Mouse (Mus musculus): Measurements from ENCODE around the gene Klk13. TPM values are rescaled to one million over a fixed set of nuclear protein-coding genes. Genes with fewer than 3 reads are reported as not detected.
A peak's percentile ranks its signal among the peaks of the same experiment; 100 is the strongest.

The Klk13 gene
- polyA plus RNA-seq, 1 experiment from 2014 or later, result 0.47 TPM

GRCm38 (mm10) chr7:43690118-43690517 lies 22.2 kb upstream of the Klk13 start, which contains the start of gene Klk14:
Gene Klk14, plus strand, starts transcription at chr7:43690418.
- H3K4me2 ChIP-seq, result no peak within 1 kb of the TSS

GRCm38 (mm10) chr7:43710031-43710430 lies 2.3 kb upstream of the Klk13 start:
- H3K4me1 ChIP-seq, result peaks cover 17% of the 10 kb centered on the region
- ATAC-seq (replicated peaks; ENCODE audit: low FRiP score), result no peak
- no peak overlapping the region for H3K27ac ChIP-seq
- H3K27me3 ChIP-seq, result 0 out of 2 replicates have a peak, but pooled peaks cover 4% of the 10 kb centered on the region
- H3K36me3 ChIP-seq, result no peaks in the 10 kb centered on the region
- H3K9me3 ChIP-seq (replicated peaks), result no peaks in the 10 kb centered on the region
- H3K9ac ChIP-seq, result no peak overlapping the region
- WGBS, result 85% methylated on average over 3 of the region's 3 CpGs
- H3K4me3 ChIP-seq (replicated peaks), result no peak overlapping the region
- H3K4me2 ChIP-seq, result no peak overlapping the region

More at GRCm38 (mm10) chr7:43690118-43690517, 22.2 kb upstream of the Klk13 start, which contains the start of gene Klk14:
- Histone ChIP-seq H3K9me3 (replicated peaks) (no peaks in the 10 kb centered on the region), H3K9ac (no peak within 1 kb of the TSS), H3K27ac (no peak within 1 kb of the TSS), H3K4me3 (replicated peaks) (no peak within 1 kb of the TSS), H3K27me3 (no peaks in the 10 kb centered on the region), H3K4me1 (no peaks in the 10 kb centered on the region), H3K36me3 (no peaks in the 10 kb centered on the region)
- no peak for ATAC-seq (replicated peaks; ENCODE audit: low FRiP score)

- peak overlapping the region; percentile 44 for H3K4me2 ChIP-seq
- H3K36me3 ChIP-seq, result no peaks in the 10 kb centered on the region
- H3K9ac ChIP-seq, result no peak overlapping the region
- H3K4me1 ChIP-seq, result peaks cover 17% of the 10 kb centered on the region
- H3K27me3 ChIP-seq, result 0 out of 2 replicates have a peak, but pooled peaks cover 4% of the 10 kb centered on the region
- 7% methylated on average over 9 of the region's 9 CpGs for WGBS
- 0 out of 2 replicates have a peak, but pooled peaks have one; percentile 22 for ATAC-seq (replicated peaks; ENCODE audit: low FRiP score)
- H3K9me3 ChIP-seq (replicated peaks), result no peaks in the 10 kb centered on the region
- no peak overlapping the region for H3K4me3 ChIP-seq (replicated peaks)
- H3K27ac ChIP-seq, result no peak overlapping the region
Measured at GRCm38 (mm10) chr7:43712917-43713316, 550 bp downstream of the Klk13 start.

GRCm38 (mm10) chr7:43713741-43714351 lies 1.5 kb downstream of the Klk13 start:
- Histone ChIP-seq H3K27ac (no peak overlapping the region), H3K27me3 (0 out of 2 replicates have a peak, but pooled peaks cover 4% of the 10 kb centered on the region), H3K9me3 (replicated peaks) (no peaks in the 10 kb centered on the region), H3K4me1 (peaks cover 17% of the 10 kb centered on the region), H3K4me3 (replicated peaks) (no peak overlapping the region), H3K36me3 (no peaks in the 10 kb centered on the region), H3K9ac (no peak overlapping the region), H3K4me2 (peak overlapping the region; percentile 44; the same call in 1 of the 2 replicates)
- WGBS, result 10% methylated on average over 19 of the region's 19 CpGs
- ATAC-seq (replicated peaks; ENCODE audit: low FRiP score), result peak; percentile 33; the same call in 1 of the 2 replicates

- Histone ChIP-seq H3K27me3 (no peaks in the 10 kb centered on the region), H3K36me3 (no peaks in the 10 kb centered on the region), H3K4me3 (replicated peaks) (no peak overlapping the region), H3K4me1 (no peaks in the 10 kb centered on the region), H3K4me2 (no peak overlapping the region), H3K9me3 (replicated peaks) (no peaks in the 10 kb centered on the region), H3K27ac (no peak overlapping the region), H3K9ac (no peak overlapping the region)
- 71% methylated on average over 1 of the region's 1 CpGs for WGBS
- no peak for ATAC-seq (replicated peaks; ENCODE audit: low FRiP score)
Measured at GRCm38 (mm10) chr7:43747788-43748187, 35.4 kb downstream of the Klk13 start.

GRCm38 (mm10) chr7:43752806-43753205 lies 40.4 kb downstream of the Klk13 start:
- Histone ChIP-seq H3K27me3 (no peaks in the 10 kb centered on the region), H3K27ac (no peak overlapping the region), H3K4me2 (no peak overlapping the region), H3K9me3 (replicated peaks) (no peaks in the 10 kb centered on the region), H3K36me3 (no peaks in the 10 kb centered on the region), H3K4me1 (no peaks in the 10 kb centered on the region), H3K9ac (no peak overlapping the region), H3K4me3 (replicated peaks) (no peak overlapping the region)
- no peak for ATAC-seq (replicated peaks; ENCODE audit: low FRiP score)
- 62% methylated on average over 2 of the region's 2 CpGs for WGBS

GRCm38 (mm10) chr7:43766484-43766883 lies 54.1 kb downstream of the Klk13 start:
- H3K27ac ChIP-seq, result no peak overlapping the region
- H3K27me3 ChIP-seq, result no peaks in the 10 kb centered on the region
- ATAC-seq (replicated peaks; ENCODE audit: low FRiP score), result no peak
- H3K4me2 ChIP-seq, result no peak overlapping the region
- H3K9ac ChIP-seq, result no peak overlapping the region
- no peak overlapping the region for H3K4me3 ChIP-seq (replicated peaks)
- H3K9me3 ChIP-seq (replicated peaks), result no peaks in the 10 kb centered on the region
- 54% methylated on average over 8 of the region's 8 CpGs for WGBS
- no peaks in the 10 kb centered on the region for H3K36me3 ChIP-seq
- no peaks in the 10 kb centered on the region for H3K4me1 ChIP-seq

GRCm38 (mm10) chr7:43768597-43768996 lies 56.2 kb downstream of the Klk13 start, which contains the start of gene Klk12:
Gene Klk12, plus strand, starts transcription at chr7:43768897.
- H3K27ac ChIP-seq, result no peak within 1 kb of the TSS
- no peak within 1 kb of the TSS for H3K9ac ChIP-seq
- 79% methylated on average over 4 of the region's 4 CpGs for WGBS
- H3K36me3 ChIP-seq, result no peaks in the 10 kb centered on the region
- no peak for ATAC-seq (replicated peaks; ENCODE audit: low FRiP score)
- no peaks in the 10 kb centered on the region for H3K9me3 ChIP-seq (replicated peaks)
- H3K4me2 ChIP-seq, result no peak within 1 kb of the TSS
- H3K4me3 ChIP-seq (replicated peaks), result no peak within 1 kb of the TSS
- no peaks in the 10 kb centered on the region for H3K4me1 ChIP-seq
- no peaks in the 10 kb centered on the region for H3K27me3 ChIP-seq

- Histone ChIP-seq H3K9ac (no peak overlapping the region), H3K4me2 (no peak overlapping the region), H3K4me3 (replicated peaks) (no peak overlapping the region), H3K36me3 (no peaks in the 10 kb centered on the region), H3K4me1 (no peaks in the 10 kb centered on the region), H3K9me3 (replicated peaks) (no peaks in the 10 kb centered on the region), H3K27ac (no peak overlapping the region), H3K27me3 (no peaks in the 10 kb centered on the region)
- ATAC-seq (replicated peaks; ENCODE audit: low FRiP score), result no peak
- 87% methylated on average over 8 of the region's 8 CpGs for WGBS
Measured at GRCm38 (mm10) chr7:43769636-43770035, 57.3 kb downstream of the Klk13 start.

GRCm38 (mm10) chr7:43770701-43771100 lies 58.3 kb downstream of the Klk13 start:
- Histone ChIP-seq H3K9me3 (replicated peaks) (no peaks in the 10 kb centered on the region), H3K9ac (no peak overlapping the region), H3K36me3 (no peaks in the 10 kb centered on the region), H3K27ac (no peak overlapping the region), H3K27me3 (no peaks in the 10 kb centered on the region), H3K4me2 (no peak overlapping the region), H3K4me3 (replicated peaks) (no peak overlapping the region), H3K4me1 (0 out of 2 replicates have a peak, but pooled peaks cover 2% of the 10 kb centered on the region)
- no peak for ATAC-seq (replicated peaks; ENCODE audit: low FRiP score)
- 98% methylated on average over 10 of the region's 10 CpGs for WGBS

- Histone ChIP-seq H3K27ac (no peak overlapping the region), H3K4me3 (replicated peaks) (no peak overlapping the region), H3K9me3 (replicated peaks) (no peaks in the 10 kb centered on the region), H3K27me3 (no peaks in the 10 kb centered on the region), H3K4me2 (no peak overlapping the region), H3K36me3 (no peaks in the 10 kb centered on the region), H3K9ac (no peak overlapping the region), H3K4me1 (0 out of 2 replicates have a peak, but pooled peaks cover 2% of the 10 kb centered on the region)
- 86% methylated on average over 6 of the region's 6 CpGs for WGBS
- ATAC-seq (replicated peaks; ENCODE audit: low FRiP score), result no peak
Measured at GRCm38 (mm10) chr7:43771916-43772315, 59.5 kb downstream of the Klk13 start.

GRCm38 (mm10) chr7:43772901-43773300 lies 60.5 kb downstream of the Klk13 start:
- no peak overlapping the region for H3K4me2 ChIP-seq
- no peaks in the 10 kb centered on the region for H3K36me3 ChIP-seq
- 81% methylated on average over 3 of the region's 3 CpGs for WGBS
- H3K27me3 ChIP-seq, result no peaks in the 10 kb centered on the region
- no peak overlapping the region for H3K9ac ChIP-seq
- no peaks in the 10 kb centered on the region for H3K9me3 ChIP-seq (replicated peaks)
- no peak for ATAC-seq (replicated peaks; ENCODE audit: low FRiP score)
- H3K4me3 ChIP-seq (replicated peaks), result no peak overlapping the region
- no peak overlapping the region for H3K27ac ChIP-seq
- H3K4me1 ChIP-seq, result 0 out of 2 replicates have a peak, but pooled peaks cover 2% of the 10 kb centered on the region

Measured in kidney, embryonic 15.5 days (tissue).